Mouse (Mus musculus): ENCODE measurements at regions not wholly inside any gene's neighbourhood (a gene's known extent, or its start where the extent isn't known, plus 50 kb on each side); places are given as distances from the start of the nearest gene placed in this dataset.

GRCm38 (mm10) chr2:56025059-56025458 is 589.3 kb downstream of the Kcnj3 start:
- H3K4me1 ChIP-seq (ENCODE audit: control insufficient read depth, insufficient read depth, low read length), result no peaks in the 10 kb centered on the region
- no peak overlapping the region for H3K27ac ChIP-seq (ENCODE audit: insufficient read depth, low read length)
- H3K4me3 ChIP-seq (ENCODE audit: insufficient read depth, low read length), result no peak overlapping the region
- TF ChIP-seq CTCF (IDR thresholded peaks at IDR 0.05; ENCODE audit: extremely low read depth, insufficient read depth, low read length), result 0 out of 2 replicates have a peak, but pooled peaks have one; percentile 3
- no peak for TF ChIP-seq POLR2A (IDR thresholded peaks at IDR 0.05; ENCODE audit: extremely low read depth, insufficient read depth, low read length)

- TF ChIP-seq CTCF (IDR thresholded peaks at IDR 0.05; ENCODE audit: extremely low read depth, insufficient read depth, low read length) (no peak), POLR2A (IDR thresholded peaks at IDR 0.05; ENCODE audit: extremely low read depth, insufficient read depth, low read length) (no peak)
These were observed 593.2 kb downstream of the Kcnj3 start for GRCm38 (mm10) chr2:56028958-56029357.

More at GRCm38 (mm10) chr2:56028958-56029357, 593.2 kb downstream of the Kcnj3 start:
- no peak overlapping the region for H3K4me3 ChIP-seq (ENCODE audit: insufficient read depth, low read length)
- no peak overlapping the region for H3K27ac ChIP-seq (ENCODE audit: insufficient read depth, low read length)
- no peaks in the 10 kb centered on the region for H3K4me1 ChIP-seq (ENCODE audit: control insufficient read depth, insufficient read depth, low read length)

All from cortical plate, adult 2 months (tissue).